Mouse (Mus musculus) embryonic facial prominence, embryonic 13.5 days (tissue): ENCODE measurements around the gene Ccl21b. TPM values are rescaled to one million over a fixed set of nuclear protein-coding genes. Genes with fewer than 3 reads are reported as not detected.
"Not testable (repeated sequence)": the region's sequence is repeated elsewhere in the genome, so short reads cannot be mapped to it uniquely, and the experiment has no call there.

Experiments
- ATAC-seq: fragments of 200-750 bp; cut with Nextera tagmentation; 2 replicates; pipeline ENCODE4 v1.8.0; 2017; ENCODE audit warnings: low read depth; ENCODE audit not compliant: insufficient number of reproducible peaks, insufficient read depth, low FRiP score, low TSS enrichment
- H3K27ac ChIP-seq: fragments of 300-500 bp; sonication (generic); 2 replicates; pipeline ENCODE4 v1.5.1; 2015; ENCODE audit warnings: moderate library complexity, mild to moderate bottlenecking, inconsistent platforms
- H3K27me3 ChIP-seq: fragments of 300-500 bp; sonication (generic); 2 replicates; pipeline ENCODE4 v1.6.1; 2015; ENCODE audit warnings: mild to moderate bottlenecking, inconsistent platforms
- H3K36me3 ChIP-seq: fragments of 300-500 bp; sonication (generic); 2 replicates; pipeline ENCODE4 v1.6.1; 2015; ENCODE audit warnings: mild to moderate bottlenecking, inconsistent platforms
- H3K4me1 ChIP-seq: fragments of 300-500 bp; sonication (generic); 2 replicates; pipeline ENCODE4 v1.6.1; 2015; ENCODE audit warnings: inconsistent platforms
- H3K4me2 ChIP-seq: fragments of 300-500 bp; sonication (generic); 2 replicates; pipeline ENCODE4 v1.6.1; 2015; ENCODE audit warnings: moderate library complexity, mild to moderate bottlenecking, inconsistent platforms
- H3K4me3 ChIP-seq: fragments of 300-500 bp; sonication (generic); 2 replicates; pipeline ENCODE4 v1.5.1; 2015; ENCODE audit warnings: mild to moderate bottlenecking, inconsistent platforms
- H3K9ac ChIP-seq: fragments of 300-500 bp; sonication (generic); 2 replicates; pipeline ENCODE4 v1.6.1; 2015; ENCODE audit warnings: mild to moderate bottlenecking, inconsistent platforms
- H3K9me3 ChIP-seq: fragments of 300-500 bp; sonication (generic); 2 replicates; pipeline ENCODE4 v1.6.1; 2016; ENCODE audit warnings: inconsistent platforms
- WGBS: fragments of 180-500 bp; shearing (Covaris S2); methylation state at CpG from one replicate; pipeline ENCODE4 v1.1.7; 2015; ENCODE audit warnings: mixed read lengths; 5-methylcytosine and 5-hydroxymethylcytosine counted together
- polyA plus RNA-seq: library from polyadenylated mRNA; unstranded; fragments of >200 nt; fragmentation: Nextera tagmentation; extraction: Ambion mirVana; gene quantifications from 2 replicates; pipeline ENCODE4 v1.2.1, GENCODE M21; 2015

Ccl21b gene
- 0.92 TPM in 1 of 2 replicates, not detected in the other for polyA plus RNA-seq

DNA sequence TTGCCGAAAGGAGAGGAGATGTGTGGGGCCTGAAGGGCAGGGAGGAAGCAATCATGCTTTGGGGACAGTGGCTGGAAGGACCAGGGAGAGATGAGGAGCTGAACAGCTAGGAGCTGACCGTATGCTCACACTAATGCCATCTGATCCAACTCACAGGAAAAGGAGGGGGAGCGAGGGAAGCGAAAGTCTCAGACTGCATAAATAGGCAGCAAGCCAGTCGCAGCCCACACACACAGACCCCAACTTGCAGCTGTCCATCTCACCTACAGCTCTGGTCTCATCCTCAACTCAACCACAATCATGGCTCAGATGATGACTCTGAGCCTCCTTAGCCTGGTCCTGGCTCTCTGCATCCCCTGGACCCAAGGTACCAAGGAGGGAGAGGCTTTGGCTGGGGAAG is at the start of gene Ccl21b:
TSS of gene Ccl21b (plus strand) at position 301 of the 400 bp plus-strand sequence.
- H3K4me1 ChIP-seq, H3K4me2 ChIP-seq, H3K9ac ChIP-seq, ATAC-seq, H3K27ac ChIP-seq, H3K36me3 ChIP-seq, H3K27me3 ChIP-seq, H3K4me3 ChIP-seq, H3K9me3 ChIP-seq: not testable (repeated sequence)
- no CpG with 5 or more reads among the region's 5 CpGs for WGBS

DNA sequence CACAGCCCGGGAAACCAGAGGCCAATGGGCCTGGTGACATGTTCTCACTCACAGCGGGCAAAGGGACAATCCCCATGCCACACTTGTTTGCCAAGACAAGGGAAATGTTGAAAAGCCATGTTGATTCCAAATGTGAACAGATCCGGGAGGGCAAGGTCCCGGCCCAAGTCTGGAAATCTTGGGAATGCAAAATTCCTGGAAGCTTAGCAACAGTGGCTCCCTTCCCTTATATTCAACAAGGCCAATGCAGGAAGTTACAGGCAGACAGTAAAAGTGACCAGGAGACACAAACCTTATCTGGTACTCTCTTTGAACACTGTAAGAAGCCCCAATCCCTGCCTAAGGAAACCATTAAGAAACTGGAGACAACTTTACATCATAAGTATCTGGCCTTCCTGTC is 15.2 kb upstream of the Ccl21b start, which contains the start of gene Gm10600:
TSS of gene Gm10600 (plus strand) at position 301 of the 400 bp plus-strand sequence.
- no CpG with 5 or more reads among the region's 4 CpGs for WGBS
- not testable (repeated sequence) for H3K9me3 ChIP-seq

DNA sequence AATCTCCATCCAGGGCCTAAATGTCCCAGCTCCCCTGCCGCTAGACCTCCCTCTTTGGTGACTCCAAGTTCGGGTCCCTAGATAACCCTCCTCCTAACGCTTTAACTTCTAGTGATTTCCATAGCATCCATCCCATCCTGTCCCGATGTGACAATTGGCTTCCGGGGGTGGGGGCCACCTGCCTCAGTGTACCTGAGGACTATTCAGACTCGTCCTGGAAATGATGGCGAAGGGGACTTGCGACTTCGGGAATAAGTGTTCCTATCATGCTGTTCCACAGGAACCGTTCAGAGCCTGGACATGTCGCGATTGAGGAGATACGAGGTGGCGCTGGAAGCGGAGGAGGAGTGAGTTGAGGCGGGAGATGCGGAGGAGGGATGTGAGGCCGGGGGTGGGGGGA is 38.4 kb downstream of the Ccl21b start, which contains the start of gene Gm21953:
TSS of gene Gm21953 (plus strand) at position 301 of the 400 bp plus-strand sequence.
- H3K36me3 ChIP-seq, H3K27ac ChIP-seq, H3K4me2 ChIP-seq, H3K27me3 ChIP-seq, ATAC-seq, H3K4me1 ChIP-seq, H3K4me3 ChIP-seq, H3K9ac ChIP-seq, H3K9me3 ChIP-seq: not testable (repeated sequence)
- no CpG with 5 or more reads among the region's 18 CpGs for WGBS

More for the DNA sequence above, 15.2 kb upstream of the Ccl21b start, which contains the start of gene Gm10600:
- ATAC-seq, H3K9ac ChIP-seq, H3K4me1 ChIP-seq, H3K27ac ChIP-seq, H3K27me3 ChIP-seq, H3K4me3 ChIP-seq, H3K36me3 ChIP-seq, H3K4me2 ChIP-seq: not testable (repeated sequence)

Other genes with a start within 250 kb of the Ccl21b start
- 0.44 TPM in 1 of 2 replicates, not detected in the other for gene Gm21093, start 221.0 kb upstream of the Ccl21b start, polyA plus RNA-seq
- not detected in 2 replicates for gene Gm3893, start 164.6 kb upstream of the Ccl21b start, polyA plus RNA-seq
- gene Gm13304, start 140.9 kb upstream of the Ccl21b start, polyA plus RNA-seq = not detected in 2 replicates
- not detected in 2 replicates for gene Gm13306, start 102.3 kb upstream of the Ccl21b start, polyA plus RNA-seq
- gene Gm13305, start 87.2 kb upstream of the Ccl21b start, polyA plus RNA-seq = 0.79 and 1.9 TPM in 2 replicates
- not detected in 2 replicates for gene Gm10600, start 15.1 kb upstream of the Ccl21b start, polyA plus RNA-seq
- gene Gm21953, start 38.5 kb downstream of the Ccl21b start, polyA plus RNA-seq = not detected in 2 replicates
- 0.29 TPM in 1 of 2 replicates, not detected in the other for gene Fam205a3, start 62.6 kb downstream of the Ccl21b start, polyA plus RNA-seq
- gene Gm21586, start 183.6 kb downstream of the Ccl21b start, polyA plus RNA-seq = not detected in 2 replicates
- 0.08 TPM in 1 of 2 replicates, not detected in the other for gene Gm2163, start 211.0 kb downstream of the Ccl21b start, polyA plus RNA-seq